Mouse (Mus musculus): ENCODE measurements around the gene Pdzrn3.

The Pdzrn3 gene

DNA sequence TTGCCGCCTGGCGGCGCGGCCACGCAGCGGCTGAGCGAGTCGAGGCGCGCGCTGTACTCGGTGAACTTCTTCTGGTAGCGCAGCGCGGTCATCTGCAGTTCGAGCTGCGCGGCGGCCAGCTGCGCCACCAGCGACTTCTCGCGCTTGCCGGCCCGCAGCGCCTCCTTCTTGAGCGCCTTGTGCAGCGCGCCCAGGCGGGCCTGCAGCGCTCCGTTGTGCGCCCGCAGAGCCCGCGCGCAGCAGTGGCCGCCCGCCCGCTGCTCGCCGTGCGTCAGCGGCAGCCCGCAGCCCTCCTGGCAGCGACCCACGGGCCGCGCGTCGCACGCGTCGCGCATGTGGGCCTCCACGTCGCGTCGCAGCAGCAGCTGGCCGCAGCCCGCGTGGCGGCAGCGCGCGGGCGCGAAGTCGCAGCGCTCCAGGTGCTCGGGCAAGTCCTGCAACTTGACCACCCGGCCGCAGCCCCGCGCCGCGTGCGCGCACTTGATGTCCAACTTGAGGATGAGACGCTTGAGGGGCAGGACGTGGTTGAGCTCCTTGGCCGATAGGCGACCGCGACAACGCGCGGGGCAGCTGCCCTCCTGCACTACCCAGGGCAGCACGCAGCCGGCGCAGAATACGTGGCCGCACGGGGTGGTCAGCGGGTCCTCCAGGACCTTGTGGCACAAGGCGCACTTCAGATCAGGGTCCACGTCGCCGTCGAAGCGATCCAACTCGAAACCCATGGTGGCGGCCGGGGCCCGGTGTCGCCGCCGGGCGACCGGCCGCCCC lies at the start of gene Pdzrn3:
Gene Pdzrn3, minus strand, starts transcription at position 731 of the 768 bp plus-strand sequence.
- DNase-seq (ENCODE audit: low spot score in 2 of 2) = peak in 1 of 2 experiments; percentile 64

DNA sequence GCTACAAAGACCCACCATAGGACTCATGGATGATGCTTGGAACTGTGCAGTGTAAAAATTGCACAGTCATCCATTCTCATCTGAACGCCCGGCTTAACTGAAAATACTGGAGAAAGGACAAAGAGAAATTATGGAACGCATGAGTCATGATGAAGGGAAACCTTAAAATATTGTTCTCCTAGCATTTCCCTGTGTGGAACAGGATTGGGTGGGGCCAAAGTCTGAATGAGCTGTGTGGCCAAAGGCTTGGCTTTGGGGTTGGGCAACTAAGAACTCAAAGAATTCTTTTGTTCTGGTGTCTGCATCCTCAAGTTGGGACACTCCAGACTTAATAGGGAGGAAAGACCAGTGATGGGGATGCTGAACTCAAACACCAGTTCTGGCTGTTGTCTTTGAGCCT lies 49.6 kb upstream of the Pdzrn3 start:
- no peak for DNase-seq (ENCODE audit: low spot score in 2 of 2)

DNA sequence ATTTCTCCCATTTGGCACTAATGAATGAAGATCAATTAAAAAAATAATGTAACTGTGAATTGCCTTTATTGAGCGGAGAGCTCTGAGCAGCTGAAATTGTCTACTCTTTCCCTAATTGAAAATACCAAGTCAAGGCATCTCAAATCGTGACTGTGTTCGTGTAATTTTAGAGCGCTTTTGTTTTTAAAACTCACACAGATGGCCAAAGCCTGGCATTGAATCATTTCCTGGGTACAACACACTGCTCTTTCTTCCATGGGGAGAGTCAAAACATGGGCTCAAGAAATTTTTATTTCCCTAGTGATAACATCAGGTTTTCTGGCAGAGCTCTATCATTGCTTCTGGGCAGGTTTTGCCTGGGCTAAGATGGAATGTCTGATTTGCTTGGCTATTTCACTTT lies 48.6 kb upstream of the Pdzrn3 start:
- DNase-seq (ENCODE audit: low spot score in 2 of 2) = peak in 1 of 2 experiments; percentile 63

DNA sequence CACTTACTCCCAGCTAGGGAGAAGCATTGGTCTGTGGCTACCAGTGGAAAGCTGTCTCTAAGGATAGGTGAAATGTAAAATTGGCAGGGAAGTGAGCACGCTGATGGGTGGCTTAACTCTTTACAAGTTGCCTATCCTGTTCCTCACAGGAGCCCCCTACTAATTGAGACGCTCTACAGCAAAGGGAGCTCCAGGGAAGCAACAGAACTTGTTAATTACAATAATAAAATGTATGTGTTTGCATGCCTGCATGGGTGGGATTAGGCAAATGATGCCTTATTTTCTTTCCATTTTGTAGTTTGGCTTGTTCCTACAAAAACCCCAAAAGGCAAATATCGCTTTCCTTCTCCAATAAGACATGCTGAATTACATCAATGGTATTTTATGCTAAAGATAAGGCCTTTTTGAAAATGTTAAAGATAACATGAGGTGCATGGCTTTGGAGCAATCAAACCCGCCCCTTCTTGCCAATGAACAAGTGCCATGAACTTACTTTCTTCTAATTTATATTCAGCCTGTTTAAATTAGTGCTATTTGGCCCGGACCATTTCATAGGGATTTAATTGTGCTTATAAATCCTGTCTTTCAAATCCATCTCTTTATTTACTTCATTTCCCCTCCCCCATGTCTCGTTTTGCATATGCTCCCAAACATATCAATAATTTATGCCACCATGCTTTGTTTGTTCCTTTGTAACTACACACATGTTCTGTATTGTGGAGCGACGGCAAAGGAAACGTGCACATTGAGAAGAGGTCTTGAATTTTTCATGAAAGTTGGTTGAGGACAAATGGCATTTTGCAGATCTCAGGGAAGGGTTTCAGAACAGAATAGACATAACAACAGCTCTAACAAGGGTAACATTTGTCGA lies 44.6 kb upstream of the Pdzrn3 start:
- no peak for DNase-seq (ENCODE audit: low spot score in 2 of 2)

DNA sequence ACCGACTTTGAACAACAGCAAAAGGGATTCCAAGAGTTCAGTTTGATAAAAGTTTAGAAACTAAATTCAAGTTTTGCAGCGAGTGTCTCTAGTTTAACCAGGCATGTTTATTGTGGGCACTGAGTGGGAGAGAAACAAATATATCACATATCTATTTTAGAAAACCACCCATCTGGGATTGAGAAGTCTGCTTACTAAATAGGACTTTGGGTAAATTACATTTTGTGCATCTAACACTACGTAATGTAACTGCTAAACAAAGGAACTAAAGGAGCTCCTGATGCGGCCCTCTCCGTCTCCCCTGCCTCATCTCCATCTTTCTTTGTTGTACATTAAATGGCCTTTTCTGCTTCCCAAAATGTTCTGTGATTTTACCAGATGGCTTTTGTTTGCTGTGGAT lies 40.5 kb upstream of the Pdzrn3 start:
- DNase-seq (ENCODE audit: low spot score in 2 of 2) = no peak

DNA sequence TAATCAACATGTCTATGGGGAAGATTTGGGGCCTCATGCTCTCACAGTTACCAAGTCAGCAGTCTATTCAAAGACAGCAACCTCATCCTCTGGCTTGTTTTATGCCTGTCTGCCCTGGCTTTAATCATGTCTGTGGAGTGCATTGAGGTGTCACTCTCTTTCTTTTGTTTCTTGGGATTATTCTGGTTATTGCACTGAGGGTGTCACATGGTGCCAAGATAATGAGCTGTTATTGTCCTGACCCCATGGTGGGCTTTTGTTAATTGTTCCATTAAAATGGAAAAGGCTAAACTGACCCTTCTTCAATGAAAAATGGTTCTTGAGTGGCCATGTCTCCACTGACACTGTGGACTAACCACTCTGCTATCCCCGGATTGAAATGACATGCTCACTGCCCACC lies 34.0 kb upstream of the Pdzrn3 start:
- DNase-seq (ENCODE audit: low spot score in 2 of 2) = no peak

DNA sequence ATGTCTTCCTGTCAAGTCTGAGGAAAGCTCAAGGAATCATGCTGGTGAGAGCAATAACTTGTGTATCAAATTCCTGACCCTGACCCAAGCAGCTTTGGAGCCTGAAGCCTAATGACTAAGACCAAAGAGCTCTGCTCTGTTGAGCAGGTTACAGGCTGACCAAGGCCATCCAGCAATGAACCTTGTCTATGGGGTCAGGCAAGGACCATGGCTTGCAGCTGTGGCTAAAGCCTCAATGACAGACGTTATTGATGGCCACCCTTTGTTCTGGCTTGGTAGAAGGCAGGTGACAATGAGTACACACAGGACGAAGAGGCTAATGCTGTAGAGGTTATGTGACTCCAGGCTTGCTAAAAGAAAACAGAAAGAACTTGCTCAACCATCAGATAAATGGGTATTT lies 33.4 kb upstream of the Pdzrn3 start:
- no peak for DNase-seq (ENCODE audit: low spot score in 2 of 2)

DNA sequence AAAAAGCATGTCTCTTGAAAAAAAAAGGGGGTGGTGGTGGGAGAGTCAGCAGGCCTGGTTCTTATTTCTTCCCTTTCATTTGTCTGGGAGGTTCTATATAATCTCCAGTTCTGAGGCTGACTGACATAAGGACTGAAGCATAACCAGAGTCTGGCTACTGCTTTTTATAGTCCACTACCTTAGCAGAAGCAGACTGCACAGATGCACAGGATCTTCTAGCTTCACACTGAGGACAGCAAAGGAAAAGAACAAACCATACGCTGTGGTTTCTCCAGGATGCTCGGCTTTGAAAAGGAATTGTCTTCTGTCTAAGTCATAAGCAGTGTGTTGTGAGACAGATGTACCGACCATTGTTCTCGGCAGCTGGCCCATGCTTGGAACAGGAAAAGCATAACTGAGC lies 19.0 kb upstream of the Pdzrn3 start:
- DNase-seq (ENCODE audit: low spot score in 2 of 2) = peak in 1 of 2 experiments; percentile 63

DNA sequence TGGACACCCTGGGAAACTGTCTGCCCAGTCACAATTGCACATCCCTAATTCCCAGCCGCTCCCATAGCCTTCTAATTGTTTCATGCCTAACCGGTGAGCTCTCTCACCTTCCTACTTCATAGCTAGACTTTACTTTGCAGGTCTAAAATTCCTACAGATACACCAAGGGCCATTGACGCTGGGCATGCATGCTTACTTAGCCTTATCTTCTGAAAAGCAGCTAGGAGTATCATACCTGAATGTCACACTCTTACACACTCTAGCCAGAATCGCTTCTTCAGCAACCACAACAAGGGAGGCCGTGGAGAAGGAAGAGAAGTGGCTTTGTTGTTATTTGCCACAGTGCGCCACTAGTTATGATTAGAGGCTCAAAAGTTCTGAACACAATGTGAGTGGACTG lies 18.2 kb upstream of the Pdzrn3 start:
- DNase-seq (ENCODE audit: low spot score in 2 of 2) = no peak

DNA sequence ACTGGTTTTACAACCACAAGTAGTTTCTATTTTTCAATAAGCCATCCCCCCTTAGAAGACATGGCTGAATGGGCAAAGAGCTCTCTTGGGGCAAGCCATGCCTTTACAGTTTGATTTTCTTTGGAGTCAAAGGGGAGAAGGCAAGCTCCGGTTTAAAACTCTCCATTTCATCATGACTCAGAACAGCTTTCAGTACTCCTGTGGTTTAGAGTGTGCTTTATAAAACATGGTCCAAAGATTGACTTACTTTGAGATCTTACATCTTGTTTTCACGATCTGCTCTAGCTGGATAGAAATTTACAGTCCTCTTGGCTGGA lies 15.1 kb upstream of the Pdzrn3 start:
- DNase-seq (ENCODE audit: low spot score in 2 of 2) = no peak

DNA sequence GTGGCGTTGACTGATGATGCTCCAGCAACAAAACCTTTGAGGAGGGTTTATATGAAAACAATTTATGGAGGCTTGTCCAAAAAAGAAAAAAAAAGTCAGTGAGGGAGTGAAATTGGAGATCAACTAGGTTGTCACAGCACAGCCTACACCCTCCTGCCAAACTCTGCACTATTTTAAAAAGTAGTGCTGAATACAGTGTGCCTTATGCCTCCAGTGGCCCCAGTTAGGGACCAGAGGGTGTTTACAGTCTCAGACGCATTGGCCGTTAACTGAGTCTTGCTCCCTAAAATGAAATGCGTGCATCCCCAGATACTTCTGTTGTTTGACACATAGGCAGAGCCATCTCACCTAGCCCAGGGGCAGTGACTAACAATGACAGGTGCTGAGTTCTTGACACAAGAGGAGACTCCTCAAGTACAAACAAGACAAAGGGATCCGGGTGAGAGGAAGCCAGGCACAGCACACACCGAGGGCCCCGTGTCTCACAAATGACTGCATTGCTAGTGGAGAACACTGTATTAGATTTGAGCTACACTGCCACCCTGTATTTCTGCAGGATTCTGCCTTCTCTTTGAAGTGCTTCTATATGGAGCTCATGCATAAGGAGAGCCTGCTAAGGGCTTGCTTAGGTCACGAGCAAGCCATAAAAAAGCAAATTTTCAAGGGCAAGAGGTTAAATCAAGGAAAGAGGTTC lies 14.6 kb upstream of the Pdzrn3 start:
- no peak for DNase-seq (ENCODE audit: low spot score in 2 of 2)

DNA sequence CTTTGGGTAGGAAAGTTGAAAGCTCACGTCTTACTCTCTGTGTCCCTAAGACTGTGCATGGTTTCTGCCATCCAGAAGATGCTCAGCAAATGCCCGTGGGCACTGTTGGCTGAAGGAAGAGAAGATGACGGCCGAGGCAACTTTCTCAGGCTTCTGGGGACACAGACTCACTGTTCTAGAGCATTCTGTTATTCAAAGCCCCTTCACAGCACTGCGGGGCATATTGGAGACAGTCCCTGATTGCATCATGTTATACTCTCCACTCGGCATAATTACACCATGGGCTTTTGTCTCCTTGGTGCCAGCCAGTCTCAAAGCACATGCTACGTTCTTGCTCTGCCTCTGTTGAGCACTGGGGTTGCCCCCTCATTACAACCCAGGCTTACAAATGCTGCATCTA lies 7.8 kb upstream of the Pdzrn3 start:
- DNase-seq (ENCODE audit: low spot score in 2 of 2) = no peak

DNA sequence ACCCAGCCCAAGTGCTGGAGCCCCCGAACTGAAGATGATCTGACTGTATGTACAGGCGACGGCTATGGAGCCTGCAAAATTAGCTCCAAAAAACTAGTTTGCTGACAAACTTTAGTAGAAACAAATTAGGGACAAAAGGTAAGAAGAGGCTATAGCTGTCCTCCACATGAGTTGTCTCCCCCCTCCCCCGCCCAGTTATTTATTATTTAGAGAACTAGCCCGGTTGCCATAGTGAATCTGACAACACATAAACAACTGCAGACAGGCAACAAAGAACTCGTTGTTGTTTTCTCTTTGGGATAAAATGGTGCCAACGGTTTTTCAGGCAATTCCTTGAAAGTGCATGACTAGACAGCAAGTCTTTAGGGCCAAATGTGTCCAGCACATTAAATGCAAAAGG lies 7.3 kb upstream of the Pdzrn3 start:
- no peak for DNase-seq (ENCODE audit: low spot score in 2 of 2)

DNA sequence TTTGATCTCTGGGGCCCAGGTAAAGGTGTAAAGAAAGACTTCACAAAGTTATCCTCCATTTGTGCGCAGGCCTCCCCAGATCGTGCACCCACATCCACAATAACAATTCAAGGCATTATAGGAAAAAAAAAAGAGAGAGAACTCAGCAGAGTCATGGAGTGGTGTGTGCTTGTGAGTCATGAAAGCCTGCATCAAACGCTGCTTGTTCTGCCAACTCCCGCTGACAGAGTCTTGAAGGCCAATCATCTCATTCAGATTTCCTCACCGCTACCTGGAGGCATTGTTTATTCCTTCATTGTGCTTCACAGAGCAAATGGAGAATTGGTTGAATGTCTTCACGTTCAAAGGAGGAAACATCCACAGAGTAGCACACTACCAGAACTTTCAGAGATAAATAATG lies 6.8 kb upstream of the Pdzrn3 start:
- no peak for DNase-seq (ENCODE audit: low spot score in 2 of 2)

DNA sequence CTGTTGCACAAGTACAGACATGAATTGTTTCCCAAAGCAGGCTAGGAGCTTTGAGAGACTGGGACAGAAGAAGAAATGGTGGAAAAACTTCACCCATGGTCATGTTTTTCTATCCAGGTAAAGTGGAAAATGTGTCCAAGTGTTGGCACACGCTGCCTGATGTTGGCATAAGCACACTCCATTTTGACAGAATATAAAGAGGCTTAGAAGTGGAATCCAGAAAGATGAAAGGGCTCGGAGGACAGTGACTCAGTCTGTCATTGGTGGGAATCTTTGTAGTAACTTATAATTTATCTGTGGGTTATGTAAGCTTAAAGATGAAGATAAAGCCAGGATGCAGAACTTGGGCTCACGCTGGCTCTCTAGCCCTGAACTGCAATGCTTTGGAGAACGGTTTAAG lies 5.2 kb upstream of the Pdzrn3 start:
- DNase-seq (ENCODE audit: low spot score in 2 of 2) = no peak

DNA sequence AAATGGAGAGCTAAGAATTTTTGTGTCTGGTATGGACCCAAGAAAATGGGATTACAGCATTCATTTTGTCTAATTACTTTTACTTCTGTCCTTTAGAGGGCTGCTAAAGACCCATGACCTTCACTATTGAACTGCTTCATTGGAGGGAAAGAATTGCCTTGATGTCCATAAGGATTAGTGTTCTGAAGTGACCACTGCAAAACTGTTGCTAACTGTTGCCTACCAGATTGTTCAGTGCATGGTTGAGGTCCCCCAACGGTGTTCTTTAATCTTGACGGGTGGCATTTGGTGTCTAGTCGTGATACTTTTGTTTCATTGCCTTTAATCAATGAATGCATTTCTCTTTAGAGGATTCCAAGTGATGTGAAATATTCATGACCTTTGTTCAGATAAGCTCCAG lies 1.8 kb upstream of the Pdzrn3 start:
- no peak for DNase-seq (ENCODE audit: low spot score in 2 of 2)

DNA sequence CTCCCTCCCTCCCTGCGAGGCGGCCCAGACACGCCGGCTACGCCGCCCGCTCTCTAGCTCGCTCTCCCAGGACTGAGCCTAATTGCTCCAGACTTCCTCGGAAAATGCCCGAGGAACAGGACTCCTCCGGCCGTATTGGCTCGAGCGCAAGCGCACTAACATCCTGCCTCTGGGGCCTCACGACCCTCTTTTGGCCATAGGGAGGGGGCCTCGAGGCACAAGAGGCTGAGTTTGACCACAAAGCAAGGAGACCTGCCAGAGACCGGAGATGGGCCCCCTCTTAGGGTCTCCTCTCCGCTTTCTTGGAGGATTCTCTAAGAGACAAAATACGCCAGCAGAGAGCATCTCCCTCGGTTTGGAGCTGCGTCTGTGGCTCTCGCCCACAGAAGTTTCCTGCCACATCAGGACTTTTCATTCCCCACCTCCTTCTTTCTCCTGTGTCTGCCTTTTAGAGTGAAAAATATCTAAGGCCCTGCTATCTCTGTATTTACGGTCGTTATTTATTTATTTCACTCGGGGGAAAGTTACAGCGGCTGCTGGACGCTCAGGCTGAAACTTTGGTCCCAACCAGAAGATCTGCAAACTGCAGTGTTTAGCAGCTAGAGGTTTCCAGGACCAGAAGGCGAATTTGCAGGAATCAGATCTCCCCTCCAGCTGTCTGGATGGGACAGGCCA lies 375 bp upstream of the Pdzrn3 start:
- peak; percentile 63 to 72 for DNase-seq (ENCODE audit: low spot score in 2 of 2)

DNA sequence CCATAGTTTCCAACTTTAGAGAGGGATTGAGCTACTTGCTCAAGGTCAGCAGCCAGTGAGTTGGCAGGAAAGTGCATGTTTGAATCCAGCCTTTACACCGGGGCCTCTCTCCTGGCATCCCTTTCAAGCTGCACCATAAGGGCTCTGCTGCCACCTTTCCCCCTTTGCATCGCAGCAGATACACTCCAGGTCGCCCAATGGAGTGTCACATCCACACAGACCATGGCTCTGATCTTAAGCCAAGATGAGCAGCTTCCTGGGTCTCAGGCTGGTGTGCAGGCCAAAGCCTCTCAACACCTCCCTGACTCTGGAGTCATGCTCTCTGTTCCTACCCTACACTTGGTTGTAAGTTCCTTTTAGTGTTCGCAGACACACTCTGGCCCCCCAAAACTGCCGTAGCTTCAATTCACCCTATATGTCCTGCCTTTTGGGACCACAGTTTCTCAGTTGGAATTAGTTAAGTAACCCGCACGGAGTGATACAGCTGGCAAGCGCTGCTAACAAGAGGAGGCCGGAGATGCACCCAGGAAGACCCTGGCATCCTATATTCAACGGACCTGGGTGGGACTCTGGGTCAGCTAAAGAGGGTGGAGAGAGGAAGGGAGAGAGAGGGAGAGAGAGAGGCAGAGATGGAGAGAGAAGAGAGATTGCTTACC lies 1.1 kb downstream of the Pdzrn3 start:
- DNase-seq (ENCODE audit: low spot score in 2 of 2) = no peak

DNA sequence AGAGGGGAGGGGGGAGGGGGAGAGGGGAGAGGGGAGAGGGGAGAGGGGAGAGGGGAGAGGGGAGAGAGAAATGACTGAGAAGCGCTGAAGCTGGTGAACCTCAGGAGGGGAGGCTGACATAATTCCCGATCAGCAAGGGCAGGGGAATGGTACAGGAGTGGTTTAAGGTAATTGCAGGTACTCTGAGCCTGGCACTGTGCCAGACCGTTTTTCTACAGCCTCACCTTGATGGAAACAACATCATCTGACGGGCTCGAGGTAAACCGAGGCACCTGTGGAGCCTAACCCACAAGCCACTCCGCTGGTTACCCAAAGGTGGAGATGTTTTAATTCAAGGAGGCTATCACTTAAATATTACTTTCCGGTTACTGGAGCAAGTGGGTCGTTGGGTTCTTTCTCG lies 1.6 kb downstream of the Pdzrn3 start:
- no peak for DNase-seq (ENCODE audit: low spot score in 2 of 2)

DNA sequence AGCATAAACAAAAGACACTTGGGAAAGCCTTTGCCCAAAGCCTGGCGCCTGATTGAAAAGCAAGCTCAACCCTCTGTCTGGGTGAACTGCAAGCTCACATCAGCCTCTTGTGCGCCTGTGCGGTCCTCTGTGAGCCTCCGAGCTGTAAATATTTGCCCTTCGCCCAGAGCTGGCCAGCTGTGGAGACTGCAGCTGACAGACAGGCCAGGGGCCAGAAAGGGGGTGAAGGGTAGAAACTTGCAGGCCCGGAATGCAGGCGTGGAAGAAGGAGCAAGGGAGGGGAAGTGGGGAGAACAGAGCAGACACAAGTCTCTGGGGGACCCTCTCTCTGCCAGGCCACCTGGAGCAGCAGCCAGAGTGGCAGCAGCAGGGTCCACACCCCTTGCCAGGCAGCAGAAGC lies 3.0 kb downstream of the Pdzrn3 start:
- no peak for DNase-seq (ENCODE audit: low spot score in 2 of 2)

DNA sequence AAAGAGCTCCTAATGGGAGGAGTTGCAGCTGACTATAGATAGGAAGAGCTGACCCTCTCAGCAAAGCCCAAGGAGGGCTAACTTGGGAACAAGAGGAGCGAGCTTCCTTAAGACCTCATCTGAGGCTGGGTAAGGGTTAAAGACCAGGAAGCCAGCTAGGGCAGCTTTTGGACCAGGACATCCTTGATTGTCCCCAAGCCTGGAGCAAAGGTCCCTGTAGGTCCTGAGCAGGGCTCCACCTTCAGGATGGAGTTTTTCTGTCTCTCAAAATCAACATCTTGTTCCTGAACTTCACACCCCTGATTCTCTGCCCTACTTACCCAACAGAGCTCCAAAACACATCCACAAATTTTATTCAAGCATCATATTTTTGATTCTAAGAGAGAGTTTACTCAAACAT lies 3.5 kb downstream of the Pdzrn3 start:
- DNase-seq (ENCODE audit: low spot score in 2 of 2) = no peak

DNA sequence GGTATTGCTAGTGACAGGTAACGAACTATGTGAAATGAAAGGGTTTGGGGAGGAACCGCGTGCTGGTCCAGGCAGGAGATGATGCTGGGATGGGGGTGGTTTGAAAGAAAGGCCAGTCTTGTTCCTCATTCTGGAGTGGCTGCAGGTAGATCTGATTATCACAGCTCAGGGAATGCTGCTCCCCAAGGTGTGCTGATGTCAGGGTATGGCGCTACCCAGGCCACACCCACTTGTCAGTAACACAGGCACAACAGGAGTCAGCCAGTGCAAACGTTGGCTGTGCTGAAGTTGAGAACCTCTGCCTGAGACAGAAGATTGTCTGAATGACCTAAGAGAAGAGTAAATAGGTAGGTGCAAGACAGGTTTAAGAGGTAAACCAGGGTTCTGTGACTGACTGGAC lies 4.7 kb downstream of the Pdzrn3 start:
- no peak for DNase-seq (ENCODE audit: low spot score in 2 of 2)

Measured in frontal cortex, postnatal 36 days (tissue).